Mouse (Mus musculus): ENCODE results near the gene Acoxl. TPM values are rescaled to one million over a fixed set of nuclear protein-coding genes. Genes with fewer than 3 reads are reported as not detected.

The Acoxl gene
- polyA plus RNA-seq, 1 experiment from 2014 or later, result 0.15 TPM

DNA sequence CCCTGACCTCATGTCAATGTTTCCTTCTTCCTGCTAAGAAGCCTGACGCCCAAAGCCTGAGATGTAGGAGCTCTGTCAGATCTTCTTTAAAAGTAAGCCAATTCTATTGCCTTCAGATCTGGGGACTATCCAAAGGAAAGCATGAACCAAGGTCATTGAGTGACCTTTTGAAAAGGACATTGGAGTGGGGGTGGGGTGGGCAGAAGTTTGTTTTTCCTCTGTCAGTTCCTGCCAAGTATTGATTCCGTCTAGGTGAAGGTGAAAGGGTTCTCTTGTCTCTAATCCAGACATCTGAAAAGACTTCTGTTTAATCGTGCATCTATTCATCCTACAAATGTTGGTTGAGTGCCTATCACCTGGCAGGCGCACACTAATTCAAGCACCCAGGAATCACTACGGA lies 330.8 kb downstream of the Acoxl start:
- no peaks in the 10 kb centered on the region for H3K9me3 ChIP-seq (ENCODE audit: control insufficient read depth, low read length)
- no peak overlapping the region for H3K27ac ChIP-seq (ENCODE audit: low read depth, low read length)
- no peak overlapping the region for H3K9ac ChIP-seq (ENCODE audit: low read depth, low read length)
- ATAC-seq, result no peak
- no peak overlapping the region for H3K4me3 ChIP-seq (ENCODE audit: low read length)
- H3K36me3 ChIP-seq (ENCODE audit: control insufficient read depth, insufficient read depth, low read length), result no peaks in the 10 kb centered on the region
- 84% methylated on average over 5 of the region's 5 CpGs for whole genome bisulfite sequencing
- H3K4me2 ChIP-seq (ENCODE audit: low read length), result no peak overlapping the region
- no peaks in the 10 kb centered on the region for H3K27me3 ChIP-seq (replicated peaks; ENCODE audit: control insufficient read depth, insufficient read depth, low read length)
- peaks cover 5% of the 10 kb centered on the region for H3K4me1 ChIP-seq (ENCODE audit: control insufficient read depth, insufficient read depth, low read depth, low read length)

DNA sequence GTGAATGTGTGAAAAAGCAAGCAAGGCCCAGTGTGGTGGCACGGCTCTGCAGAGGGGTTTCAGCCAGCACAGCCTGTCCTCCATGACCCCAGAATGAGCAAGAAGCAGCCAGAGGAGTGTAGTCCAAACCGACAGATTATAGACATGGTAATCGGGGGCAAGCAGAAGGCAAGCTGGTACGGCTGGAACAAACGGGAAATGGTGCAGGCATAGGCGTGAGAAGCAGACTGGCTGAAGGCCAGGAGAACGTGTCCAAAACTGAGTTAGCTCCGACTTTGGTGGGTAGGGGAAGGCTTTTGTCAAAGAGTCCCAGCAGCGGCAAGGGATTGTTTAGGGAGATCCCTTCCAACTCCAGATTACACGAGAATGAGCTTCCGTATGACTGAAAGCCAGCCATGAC lies 331.3 kb downstream of the Acoxl start:
- H3K9ac ChIP-seq (ENCODE audit: low read depth, low read length), result no peak overlapping the region
- peak; percentile 49; the same call in 1 of the 2 replicates for ATAC-seq
- H3K9me3 ChIP-seq (ENCODE audit: control insufficient read depth, low read length), result no peaks in the 10 kb centered on the region
- H3K27ac ChIP-seq (ENCODE audit: low read depth, low read length), result no peak overlapping the region
- WGBS, result 69% methylated on average over 11 of the region's 11 CpGs
- H3K4me2 ChIP-seq (ENCODE audit: low read length), result no peak overlapping the region
- H3K27me3 ChIP-seq (replicated peaks; ENCODE audit: control insufficient read depth, insufficient read depth, low read length), result no peaks in the 10 kb centered on the region
- no peaks in the 10 kb centered on the region for H3K36me3 ChIP-seq (ENCODE audit: control insufficient read depth, insufficient read depth, low read length)
- peaks cover 5% of the 10 kb centered on the region for H3K4me1 ChIP-seq (ENCODE audit: control insufficient read depth, insufficient read depth, low read depth, low read length)
- no peak overlapping the region for H3K4me3 ChIP-seq (ENCODE audit: low read length)

DNA sequence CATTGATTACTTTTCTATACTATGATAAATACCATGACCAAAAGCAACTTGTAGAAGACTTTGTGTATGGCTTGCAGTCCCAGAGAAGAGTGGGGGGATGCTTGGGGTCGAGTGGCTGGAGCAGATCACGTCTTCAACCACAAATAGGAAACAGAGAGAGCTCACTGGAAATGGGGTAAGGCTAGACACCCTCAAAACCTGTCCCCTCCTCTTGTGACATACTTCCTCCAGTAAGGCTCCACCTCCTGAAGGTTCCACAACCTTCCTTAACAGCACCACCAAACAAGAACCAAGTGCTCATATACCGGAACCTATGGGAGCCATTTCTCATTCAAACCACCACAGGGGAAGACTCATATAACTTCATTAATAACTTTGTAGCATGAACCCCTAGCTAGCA lies 331.9 kb downstream of the Acoxl start:
- Histone ChIP-seq H3K9me3 (ENCODE audit: control insufficient read depth, low read length) (no peaks in the 10 kb centered on the region), H3K4me2 (ENCODE audit: low read length) (no peak overlapping the region), H3K36me3 (ENCODE audit: control insufficient read depth, insufficient read depth, low read length) (no peaks in the 10 kb centered on the region), H3K4me3 (ENCODE audit: low read length) (no peak overlapping the region), H3K27ac (ENCODE audit: low read depth, low read length) (no peak overlapping the region), H3K4me1 (ENCODE audit: control insufficient read depth, insufficient read depth, low read depth, low read length) (peaks cover 5% of the 10 kb centered on the region), H3K9ac (ENCODE audit: low read depth, low read length) (no peak overlapping the region), H3K27me3 (replicated peaks; ENCODE audit: control insufficient read depth, insufficient read depth, low read length) (no peaks in the 10 kb centered on the region)
- no peak for ATAC-seq
- 94% methylated on average over 3 of the region's 3 CpGs for WGBS

DNA sequence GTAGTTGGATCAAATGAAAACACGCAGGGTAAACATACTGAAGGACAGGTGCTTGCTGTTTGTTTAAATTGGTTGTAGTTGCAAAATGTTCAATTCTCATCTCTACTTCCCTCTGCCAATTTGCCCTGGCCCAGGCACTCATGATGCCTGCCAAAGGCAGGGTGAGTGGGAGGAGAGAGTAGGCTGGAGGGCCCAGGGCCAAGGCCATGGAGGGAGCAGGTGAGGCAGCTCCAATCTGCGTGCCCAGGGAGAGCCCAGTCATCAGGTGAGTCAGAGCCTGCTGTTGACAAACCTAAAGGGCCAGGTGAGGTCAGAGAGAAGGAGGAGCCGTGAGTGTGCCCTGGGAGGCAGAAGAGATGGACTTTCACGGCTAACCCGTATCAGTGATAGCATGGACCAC lies 333.6 kb downstream of the Acoxl start:
- no peak for ATAC-seq
- Histone ChIP-seq H3K4me2 (ENCODE audit: low read length) (no peak overlapping the region), H3K9me3 (ENCODE audit: control insufficient read depth, low read length) (no peaks in the 10 kb centered on the region), H3K9ac (ENCODE audit: low read depth, low read length) (no peak overlapping the region), H3K27ac (ENCODE audit: low read depth, low read length) (no peak overlapping the region), H3K36me3 (ENCODE audit: control insufficient read depth, insufficient read depth, low read length) (no peaks in the 10 kb centered on the region), H3K27me3 (replicated peaks; ENCODE audit: control insufficient read depth, insufficient read depth, low read length) (no peaks in the 10 kb centered on the region), H3K4me3 (ENCODE audit: low read length) (no peak overlapping the region), H3K4me1 (ENCODE audit: control insufficient read depth, insufficient read depth, low read depth, low read length) (peaks cover 6% of the 10 kb centered on the region)
- WGBS, result 84% methylated on average over 5 of the region's 5 CpGs

Small RNAs within 50 kb of the gene (microRNA-seq; reads per million reads assigned to microRNA genes)
- not detected for gene Gm22411

Other genes with a start within 250 kb of the Acoxl start
- gene Mal, start 182.2 kb upstream of the Acoxl start, polyA plus RNA-seq (2015; fragmentation: Nextera tagmentation; extraction: Ambion mirVana), result 3.7 and 3.8 TPM in 2 replicates
- gene Mall, start 108.9 kb upstream of the Acoxl start, polyA plus RNA-seq (2015; fragmentation: Nextera tagmentation; extraction: Ambion mirVana), result 1.3 and 1.5 TPM in 2 replicates
- gene Nphp1, start 50.0 kb upstream of the Acoxl start, polyA plus RNA-seq (2015; fragmentation: Nextera tagmentation; extraction: Ambion mirVana), result 14.7 and 17.8 TPM in 2 replicates
- gene Mtln, start 46.4 kb upstream of the Acoxl start, polyA plus RNA-seq (2015; fragmentation: Nextera tagmentation; extraction: Ambion mirVana), result 44.5 and 58.5 TPM in 2 replicates
- 7.8 and 9.7 TPM in 2 replicates for gene Bub1, start 7.0 kb upstream of the Acoxl start, polyA plus RNA-seq (2015; fragmentation: Nextera tagmentation; extraction: Ambion mirVana)